ENCODE assay signal across 24 mouse cellular contexts in genomic region chr13:23515281-23515680, GRCm38 (mm10). TPM values are rescaled to one million over a fixed set of nuclear protein-coding genes. Genes with fewer than 3 reads are reported as not detected.
DNase-seq lines count a peak whose midpoint lies in the region; ATAC-seq lines count a peak whose summit lies in the region.
"Had no signal": no experiment of that assay in that cellular context is flagged by ENCODE, and none has a peak within 500 bp of the region (broad histone marks: within the 10 kb centered on the region; RNA-seq: fewer than 3 reads in every experiment).

No protein-coding gene starts in this region.

- no peak overlapping the region for H3K9ac ChIP-seq in liver, embryonic 12.5 days
- H3K9ac ChIP-seq in liver, embryonic 11.5 days (ENCODE audit: low read depth, low read length), result no peak overlapping the region
- H3K9ac ChIP-seq in neural tube, embryonic 11.5 days (ENCODE audit: low read length), result no peak overlapping the region
- H3K9ac ChIP-seq in kidney, embryonic 14.5 days (ENCODE audit: low read depth, low read length), result no peak overlapping the region
- H3K9ac ChIP-seq: embryonic facial prominence, embryonic 13.5 days; forebrain, embryonic 12.5 days; heart, embryonic 15.5 days; hindbrain, embryonic 13.5 days had no signal

- no peak for ATAC-seq in liver, embryonic 12.5 days
- no peak for ATAC-seq in liver, embryonic 11.5 days (replicated peaks; ENCODE audit: low FRiP score)
- no peak for ATAC-seq in neural tube, embryonic 11.5 days (ENCODE audit: insufficient read depth, low FRiP score, low TSS enrichment)
- no peak for ATAC-seq in kidney, embryonic 14.5 days (ENCODE audit: low FRiP score, low TSS enrichment)
- ATAC-seq: activated CD4-positive, CD25-positive, alpha-beta regulatory T cell, adult 4 months; forebrain, embryonic 16.5 days; hindbrain, postnatal 0 days had no signal

- peak overlapping the region; percentile 2; the same call in 1 of the 2 replicates for H3K27ac ChIP-seq in liver, embryonic 12.5 days
- no peak overlapping the region for H3K27ac ChIP-seq in liver, embryonic 11.5 days (ENCODE audit: low read depth, low read length)
- H3K27ac ChIP-seq in neural tube, embryonic 11.5 days (ENCODE audit: low read depth, low read length), result no peak overlapping the region
- no peak overlapping the region for H3K27ac ChIP-seq in kidney, embryonic 14.5 days (ENCODE audit: low read depth, low read length)
- H3K27ac ChIP-seq: embryonic facial prominence, embryonic 13.5 days; forebrain, embryonic 12.5 days; heart, adult 2 months; heart, embryonic 15.5 days; hindbrain, embryonic 13.5 days; hindbrain, postnatal 0 days had no signal

- peaks cover 33% of the 10 kb centered on the region for H3K4me1 ChIP-seq in liver, embryonic 12.5 days
- H3K4me1 ChIP-seq in liver, embryonic 11.5 days (replicated peaks; ENCODE audit: control insufficient read depth, insufficient read depth, low read length), result peaks cover 8% of the 10 kb centered on the region
- no peaks in the 10 kb centered on the region for H3K4me1 ChIP-seq in neural tube, embryonic 11.5 days (ENCODE audit: control insufficient read depth, insufficient read depth, low read length)
- H3K4me1 ChIP-seq in kidney, embryonic 14.5 days (ENCODE audit: control insufficient read depth, insufficient read depth, low read length), result peaks cover 5% of the 10 kb centered on the region; the same call in 1 of the 2 replicates

- no peak for DNase-seq in liver, embryonic 11.5 days (ENCODE audit: low spot score)
- peak; percentile 11 for DNase-seq in neural tube, embryonic 11.5 days (ENCODE audit: low spot score)
- no peak for DNase-seq in neural tube, embryonic 10.5 days (ENCODE audit: extremely low spot score, low spot score)
- peak; percentile 72 for DNase-seq in ES-CJ7 (ENCODE audit: low read depth, low spot score)
- no peak for DNase-seq in layer of hippocampus, postnatal 14 days (ENCODE audit: low spot score in 2 of 2)
- DNase-seq: adrenal gland, postnatal 14 days; cerebellum, adult 11-12 months; cerebellum, adult 9-11 months; gastrocnemius, postnatal 14 days; heart, adult 2 months; heart, postnatal 14 days had no signal

- 0 out of 2 replicates have a peak, but pooled peaks cover under 1% of the 10 kb centered on the region for H3K27me3 ChIP-seq in liver, embryonic 12.5 days (replicated peaks)
- H3K27me3 ChIP-seq in liver, embryonic 11.5 days (replicated peaks; ENCODE audit: control insufficient read depth, insufficient read depth, low read length), result no peaks in the 10 kb centered on the region
- H3K27me3 ChIP-seq in neural tube, embryonic 11.5 days (ENCODE audit: control insufficient read depth, insufficient read depth, low read length), result no peaks in the 10 kb centered on the region
- H3K27me3 ChIP-seq in kidney, embryonic 14.5 days (ENCODE audit: control insufficient read depth, insufficient read depth, low read length), result no peaks in the 10 kb centered on the region
- H3K27me3 ChIP-seq: embryonic facial prominence, embryonic 13.5 days; forebrain, embryonic 12.5 days; heart, embryonic 15.5 days; hindbrain, embryonic 13.5 days had no signal

- H3K4me3 ChIP-seq in liver, embryonic 12.5 days, result no peak overlapping the region
- no peak overlapping the region for H3K4me3 ChIP-seq in liver, embryonic 11.5 days (ENCODE audit: low read depth, low read length)
- no peak overlapping the region for H3K4me3 ChIP-seq in neural tube, embryonic 11.5 days (ENCODE audit: low read depth, low read length)
- no peak overlapping the region for H3K4me3 ChIP-seq in kidney, embryonic 14.5 days (ENCODE audit: low read length)
- H3K4me3 ChIP-seq: forebrain, embryonic 12.5 days; heart, adult 2 months had no signal

- H3K9me3 ChIP-seq in liver, embryonic 12.5 days (replicated peaks), result no peaks in the 10 kb centered on the region
- H3K9me3 ChIP-seq in liver, embryonic 11.5 days (ENCODE audit: control insufficient read depth, low read length), result no peaks in the 10 kb centered on the region
- H3K9me3 ChIP-seq in neural tube, embryonic 11.5 days (ENCODE audit: control insufficient read depth, low read length), result no peaks in the 10 kb centered on the region
- no peaks in the 10 kb centered on the region for H3K9me3 ChIP-seq in kidney, embryonic 14.5 days (ENCODE audit: control insufficient read depth, low read length)
- H3K9me3 ChIP-seq: embryonic facial prominence, embryonic 13.5 days; forebrain, embryonic 12.5 days; heart, embryonic 15.5 days; hindbrain, embryonic 13.5 days had no signal

- WGBS in liver, embryonic 12.5 days (ENCODE audit: insufficient replicate concordance), result 54% methylated on average over 5 of the region's 5 CpGs
- WGBS in liver, embryonic 11.5 days, result 66% methylated on average over 5 of the region's 5 CpGs
- 80% methylated on average over 5 of the region's 5 CpGs for WGBS in neural tube, embryonic 11.5 days
- 80% methylated on average over 5 of the region's 5 CpGs for WGBS in kidney, embryonic 14.5 days

- no peaks in the 10 kb centered on the region for H3K36me3 ChIP-seq in liver, embryonic 12.5 days
- no peaks in the 10 kb centered on the region for H3K36me3 ChIP-seq in liver, embryonic 11.5 days (ENCODE audit: control insufficient read depth, insufficient read depth, low read length)
- H3K36me3 ChIP-seq in neural tube, embryonic 11.5 days (ENCODE audit: control insufficient read depth, insufficient read depth, low read length), result no peaks in the 10 kb centered on the region
- no peaks in the 10 kb centered on the region for H3K36me3 ChIP-seq in kidney, embryonic 14.5 days (ENCODE audit: control insufficient read depth, insufficient read depth, low read length)
- H3K36me3 ChIP-seq: embryonic facial prominence, embryonic 13.5 days; forebrain, embryonic 12.5 days; heart, embryonic 15.5 days; hindbrain, embryonic 13.5 days had no signal

- H3K4me2 ChIP-seq in liver, embryonic 12.5 days, result 0 out of 2 replicates have a peak overlapping the region, but pooled peaks have one; percentile 6
- no peak overlapping the region for H3K4me2 ChIP-seq in liver, embryonic 11.5 days
- no peak overlapping the region for H3K4me2 ChIP-seq in neural tube, embryonic 11.5 days (ENCODE audit: low read depth)
- no peak overlapping the region for H3K4me2 ChIP-seq in kidney, embryonic 14.5 days (replicated peaks; ENCODE audit: low read depth, low read length)
- H3K4me2 ChIP-seq: heart, embryonic 11.5 days had no signal

RNA-seq across cellular contexts. Expression of gene Hist1h4h, which starts 15.6 kb away (rescaled TPM):
- polyA plus RNA-seq in liver, embryonic 12.5 days (2016; fragmentation: Nextera tagmentation; extraction: Ambion mirVana), result 4.4 and 4.7 TPM in 2 replicates
- polyA plus RNA-seq in liver, embryonic 11.5 days (2014; fragmentation: Nextera tagmentation; extraction: Ambion mirVana), result 3.3 and 4.3 TPM in 2 replicates
- polyA plus RNA-seq in neural tube, embryonic 11.5 days (2014; fragmentation: Nextera tagmentation; extraction: Ambion mirVana), result 3.4 and 6.8 TPM in 2 replicates
- 100 to 1,000 TPM; 253 to 315 TPM for total RNA-seq in layer of hippocampus, postnatal 14 days (2021)
- polyA plus RNA-seq in kidney, embryonic 14.5 days (2014; fragmentation: Nextera tagmentation; extraction: Ambion mirVana), result 6.1 and 9.9 TPM in 2 replicates

RNA-seq across cellular contexts. Expression of gene Hist1h2af, which starts 18.4 kb away (rescaled TPM):
- 7.8 and 13.9 TPM in 2 replicates for polyA plus RNA-seq in liver, embryonic 12.5 days (2016; fragmentation: Nextera tagmentation; extraction: Ambion mirVana)
- polyA plus RNA-seq in liver, embryonic 11.5 days (2014; fragmentation: Nextera tagmentation; extraction: Ambion mirVana), result 1.1 and 5.1 TPM in 2 replicates
- polyA plus RNA-seq in neural tube, embryonic 11.5 days (2014; fragmentation: Nextera tagmentation; extraction: Ambion mirVana), result 1.6 and 2.1 TPM in 2 replicates
- total RNA-seq in layer of hippocampus, postnatal 14 days (2021), result 10 to 100 TPM; 23.4 to 33.5 TPM
- polyA plus RNA-seq in kidney, embryonic 14.5 days (2014; fragmentation: Nextera tagmentation; extraction: Ambion mirVana), result 13.8 and 28.7 TPM in 2 replicates
- polyA plus RNA-seq: activated CD4-positive, CD25-positive, alpha-beta regulatory T cell, adult 4 months; forebrain, embryonic 16.5 days had no signal

RNA-seq across cellular contexts. Expression of gene Hist1h3g, which starts 19.9 kb away (rescaled TPM):
- 12.9 and 16.3 TPM in 2 replicates for polyA plus RNA-seq in liver, embryonic 12.5 days (2016; fragmentation: Nextera tagmentation; extraction: Ambion mirVana)
- polyA plus RNA-seq in liver, embryonic 11.5 days (2014; fragmentation: Nextera tagmentation; extraction: Ambion mirVana), result 5.2 TPM in 2 replicates
- 3.3 and 4.3 TPM in 2 replicates for polyA plus RNA-seq in neural tube, embryonic 11.5 days (2014; fragmentation: Nextera tagmentation; extraction: Ambion mirVana)
- 10 to 100 TPM in 1 of 2 experiments, 1 to 10 TPM in 1; 3.7 to 12.5 TPM for total RNA-seq in layer of hippocampus, postnatal 14 days (2021)
- 8.2 and 12.5 TPM in 2 replicates for polyA plus RNA-seq in kidney, embryonic 14.5 days (2014; fragmentation: Nextera tagmentation; extraction: Ambion mirVana)

RNA-seq across cellular contexts. Expression of gene Btn2a2, which starts 26.6 kb away (rescaled TPM):
- polyA plus RNA-seq in liver, embryonic 12.5 days (2016; fragmentation: Nextera tagmentation; extraction: Ambion mirVana), result 0.07 TPM in 1 of 2 replicates, not detected in the other
- polyA plus RNA-seq in liver, embryonic 11.5 days (2014; fragmentation: Nextera tagmentation; extraction: Ambion mirVana), result 0.08 and 0.32 TPM in 2 replicates
- 0.65 and 0.81 TPM in 2 replicates for polyA plus RNA-seq in neural tube, embryonic 11.5 days (2014; fragmentation: Nextera tagmentation; extraction: Ambion mirVana)
- total RNA-seq in layer of hippocampus, postnatal 14 days (2021), result 1 to 10 TPM in 1 of 2 experiments, under 1 TPM in 1; 0.58 to 1.0 TPM
- polyA plus RNA-seq in kidney, embryonic 14.5 days (2014; fragmentation: Nextera tagmentation; extraction: Ambion mirVana), result 0.31 and 0.87 TPM in 2 replicates
- total RNA-seq: adrenal gland, adult 18-20 months; adrenal gland, postnatal 14 days; gastrocnemius, postnatal 14 days; heart, adult 2 months; heart, postnatal 14 days; hematopoietic stem cell, adult 5-6 weeks; hindbrain, postnatal 0 days had no signal
- polyA plus RNA-seq: activated CD4-positive, CD25-positive, alpha-beta regulatory T cell, adult 4 months; gonadal fat pad, adult 2 months; heart, adult 2 months had no signal

RNA-seq across cellular contexts. Expression of gene Hist1h2bh, which starts 27.9 kb away (rescaled TPM):
- polyA plus RNA-seq in liver, embryonic 12.5 days (2016; fragmentation: Nextera tagmentation; extraction: Ambion mirVana), result 1.4 and 1.5 TPM in 2 replicates
- polyA plus RNA-seq in liver, embryonic 11.5 days (2014; fragmentation: Nextera tagmentation; extraction: Ambion mirVana), result 1.6 and 1.7 TPM in 2 replicates
- 0.82 and 1.3 TPM in 2 replicates for polyA plus RNA-seq in neural tube, embryonic 11.5 days (2014; fragmentation: Nextera tagmentation; extraction: Ambion mirVana)
- total RNA-seq in layer of hippocampus, postnatal 14 days (2021), result 1 to 10 TPM; 1.2 to 1.9 TPM
- 1.4 and 2.9 TPM in 2 replicates for polyA plus RNA-seq in kidney, embryonic 14.5 days (2014; fragmentation: Nextera tagmentation; extraction: Ambion mirVana)

Comparison
In these comparisons a context has a peak if more than half of its experiments do, and no peak if none do; other contexts are left out.
1. DNase-seq: peak in neural tube, embryonic 11.5 days (single experiment) and ES-CJ7 (single experiment); none in liver, embryonic 11.5 days (single experiment), neural tube, embryonic 10.5 days (single experiment) and layer of hippocampus, postnatal 14 days (0 of 2).